Mouse (Mus musculus): ENCODE measurements around the gene Fcgbp.
A peak's percentile ranks its signal among the peaks of the same experiment; 100 is the strongest.
"Not testable (repeated sequence)": the region's sequence is repeated elsewhere in the genome, so short reads cannot be mapped to it uniquely, and the experiment has no call there.

Gene Fcgbp

GRCm38 (mm10) chr7:28149841-28150240 lies 78.8 kb downstream of the Fcgbp start:
- no peak for DNase-seq (ENCODE audit: low spot score in 2 of 2)

- peak; percentile 50 to 66 for DNase-seq (ENCODE audit: low spot score in 2 of 2)
Measured at GRCm38 (mm10) chr7:28151584-28152221, 80.7 kb downstream of the Fcgbp start.

- not testable (repeated sequence) for DNase-seq (ENCODE audit: low spot score in 2 of 2)
Measured at GRCm38 (mm10) chr7:28153595-28153994, 82.6 kb downstream of the Fcgbp start.

GRCm38 (mm10) chr7:28159292-28159691 lies 88.3 kb downstream of the Fcgbp start:
- DNase-seq (ENCODE audit: low spot score in 2 of 2) = no peak

GRCm38 (mm10) chr7:28159893-28160292 lies 88.9 kb downstream of the Fcgbp start:
- DNase-seq (ENCODE audit: low spot score in 2 of 2) = no peak

GRCm38 (mm10) chr7:28161163-28161749 lies 90.2 kb downstream of the Fcgbp start:
- DNase-seq (ENCODE audit: low spot score in 2 of 2) = no peak

GRCm38 (mm10) chr7:28165406-28165805 lies 94.4 kb downstream of the Fcgbp start:
- DNase-seq (ENCODE audit: low spot score in 2 of 2) = no peak

- peak; percentile 49 to 52 for DNase-seq (ENCODE audit: low spot score in 2 of 2)
Measured at GRCm38 (mm10) chr7:28168320-28169115, 97.5 kb downstream of the Fcgbp start.

GRCm38 (mm10) chr7:28169489-28170422 lies 98.7 kb downstream of the Fcgbp start, which contains the start of gene Fbl:
TSS of gene Fbl (plus strand) at chr7:28169710.
- DNase-seq (ENCODE audit: low spot score in 2 of 2) = peak; percentile 89 to 94

All from right cerebral cortex, adult 2 months (tissue).